Mouse (Mus musculus): ENCODE data around the gene Ssh1.

Ssh1 gene

GRCm38 (mm10) chr5:113887132-113887531 lies 106.6 kb downstream of the Ssh1 start:
- peak; percentile 89 for DNase-seq
